Mouse (Mus musculus) heart, embryonic 10.5 days (tissue): ENCODE measurements around the gene Asb8. TPM values are rescaled to one million over a fixed set of nuclear protein-coding genes. Genes with fewer than 3 reads are reported as not detected.

ENCODE experiments used
- polyA plus RNA-seq: library from polyadenylated mRNA; unstranded; fragments of >200 nt; fragmentation: Nextera tagmentation; extraction: Ambion mirVana; gene quantifications from 2 replicates; pipeline ENCODE4 v1.2.1, GENCODE M21; 2016

The Asb8 gene
- polyA plus RNA-seq, 1 experiment from 2014 or later = 54.9 TPM

Other genes with a start within 250 kb of the Asb8 start
- gene Tmem106c, start 201.4 kb downstream of the Asb8 start, polyA plus RNA-seq = 32.0 and 33.5 TPM in 2 replicates
- gene Col2a1, start 160.9 kb downstream of the Asb8 start, polyA plus RNA-seq = 131 and 160 TPM in 2 replicates
- 47.1 and 67.5 TPM in 2 replicates for gene Pfkm, start 73.0 kb downstream of the Asb8 start, polyA plus RNA-seq
- gene Senp1, start 71.9 kb downstream of the Asb8 start, polyA plus RNA-seq = 26.8 and 30.5 TPM in 2 replicates
- 0.58 and 0.85 TPM in 2 replicates for gene Ccdc184, start 1.5 kb upstream of the Asb8 start, polyA plus RNA-seq
- gene Olfr288, start 29.9 kb upstream of the Asb8 start, polyA plus RNA-seq = not detected in 2 replicates
- gene Gm44579, start 55.4 kb upstream of the Asb8 start, polyA plus RNA-seq = not detected in 2 replicates
- 0.18 TPM in 1 of 2 replicates, not detected in the other for gene Olfr287, start 55.4 kb upstream of the Asb8 start, polyA plus RNA-seq
- gene Olfr286, start 68.8 kb upstream of the Asb8 start, polyA plus RNA-seq = not detected in 2 replicates
- gene H1fnt, start 91.7 kb upstream of the Asb8 start, polyA plus RNA-seq = not detected in 2 replicates
- gene Zfp641, start 130.5 kb upstream of the Asb8 start, polyA plus RNA-seq = 1.1 and 1.4 TPM in 2 replicates
- not detected in 2 replicates for gene Olfr285, start 151.7 kb upstream of the Asb8 start, polyA plus RNA-seq
- gene Olfr284, start 175.4 kb upstream of the Asb8 start, polyA plus RNA-seq = not detected in 2 replicates
- not detected in 2 replicates for gene Olfr283, start 215.3 kb upstream of the Asb8 start, polyA plus RNA-seq